Mouse (Mus musculus): Measurements from ENCODE around the gene Neu1. TPM values are rescaled to one million over a fixed set of nuclear protein-coding genes. Genes with fewer than 3 reads are reported as not detected.

The Neu1 gene
- polyA plus RNA-seq, 1 experiment from 2014 or later = 19.0 TPM

DNA sequence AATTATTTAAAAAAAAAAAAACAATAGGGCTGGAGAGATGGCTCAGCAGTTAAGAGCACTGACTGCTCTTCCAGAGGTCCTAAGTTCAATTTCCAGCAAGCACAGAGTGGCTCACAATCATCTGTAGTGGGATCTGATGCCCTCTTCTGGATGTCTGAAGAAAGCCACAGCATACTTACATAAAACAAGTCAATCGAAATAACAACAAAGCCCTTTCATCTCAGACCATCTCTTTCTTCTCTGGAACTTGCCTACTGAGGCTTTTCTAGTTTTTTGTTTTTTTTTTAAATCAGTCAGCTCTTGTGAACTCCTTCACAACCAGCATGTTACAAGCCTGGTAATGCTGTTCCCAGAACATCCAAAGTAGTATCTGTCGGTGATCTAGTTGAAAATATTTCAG is 49.6 kb downstream of the Neu1 start:
- Histone ChIP-seq H3K36me3 (ENCODE audit: control insufficient read depth, insufficient read depth, low read length) (peaks cover 7% of the 10 kb centered on the region), H3K9me3 (ENCODE audit: control insufficient read depth, low read length) (no peaks in the 10 kb centered on the region), H3K27ac (ENCODE audit: low read length) (peak overlapping the region; percentile 98), H3K4me3 (ENCODE audit: low read length) (peak overlapping the region; percentile 76), H3K9ac (ENCODE audit: low read length) (peak overlapping the region; percentile 96), H3K4me1 (replicated peaks; ENCODE audit: control insufficient read depth, insufficient read depth, low read length) (peaks cover 9% of the 10 kb centered on the region), H3K27me3 (ENCODE audit: control insufficient read depth, insufficient read depth, low read depth, low read length) (no peaks in the 10 kb centered on the region), H3K4me2 (ENCODE audit: low read depth, low read length) (peak overlapping the region; percentile 77)
- ATAC-seq (ENCODE audit: low read depth) = no peak
- 5% methylated on average over 2 of the region's 2 CpGs for WGBS

DNA sequence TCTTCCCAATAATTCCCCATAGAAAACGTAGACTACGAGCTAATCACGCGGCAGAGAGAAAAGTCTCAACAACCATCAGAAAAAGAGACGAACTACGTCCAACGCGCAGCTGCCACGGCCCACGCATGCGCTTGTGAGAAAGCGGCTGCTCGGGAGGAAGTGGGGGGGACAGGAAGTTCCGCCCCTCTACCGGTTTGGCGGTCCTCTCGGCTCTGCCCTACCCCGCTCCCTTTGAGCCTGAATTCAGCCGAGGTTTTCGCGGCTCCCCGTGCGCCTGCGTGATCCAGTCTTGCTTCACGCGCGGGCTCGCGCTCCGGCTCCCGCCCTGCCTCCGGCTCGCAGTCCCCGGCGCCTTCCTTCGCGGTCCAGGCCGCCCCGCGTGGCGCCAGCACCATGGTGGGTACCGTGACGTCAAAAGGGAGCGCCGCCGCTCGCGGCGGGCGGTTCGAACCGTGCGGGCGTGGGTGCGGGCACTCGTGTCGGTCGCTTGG is 50.7 kb downstream of the Neu1 start, which contains the start of gene Lsm2:
Lsm2 (plus strand) TSS at position 173 of the 491 bp plus-strand sequence.
- peaks cover 9% of the 10 kb centered on the region for H3K4me1 ChIP-seq (replicated peaks; ENCODE audit: control insufficient read depth, insufficient read depth, low read length)
- H3K4me3 ChIP-seq (ENCODE audit: low read length) = peak within 1 kb of the TSS; percentile 76
- under 1% methylated on average over 58 of the region's 58 CpGs for WGBS
- H3K9ac ChIP-seq (ENCODE audit: low read length) = peak within 1 kb of the TSS; percentile 96
- peak; percentile 95 for ATAC-seq (ENCODE audit: low read depth)
- no peaks in the 10 kb centered on the region for H3K27me3 ChIP-seq (ENCODE audit: control insufficient read depth, insufficient read depth, low read depth, low read length)
- peak within 1 kb of the TSS; percentile 77 for H3K4me2 ChIP-seq (ENCODE audit: low read depth, low read length)
- H3K9me3 ChIP-seq (ENCODE audit: control insufficient read depth, low read length) = no peaks in the 10 kb centered on the region
- H3K27ac ChIP-seq (ENCODE audit: low read length) = peak within 1 kb of the TSS; percentile 98
- peaks cover 15% of the 10 kb centered on the region for H3K36me3 ChIP-seq (ENCODE audit: control insufficient read depth, insufficient read depth, low read length)

DNA sequence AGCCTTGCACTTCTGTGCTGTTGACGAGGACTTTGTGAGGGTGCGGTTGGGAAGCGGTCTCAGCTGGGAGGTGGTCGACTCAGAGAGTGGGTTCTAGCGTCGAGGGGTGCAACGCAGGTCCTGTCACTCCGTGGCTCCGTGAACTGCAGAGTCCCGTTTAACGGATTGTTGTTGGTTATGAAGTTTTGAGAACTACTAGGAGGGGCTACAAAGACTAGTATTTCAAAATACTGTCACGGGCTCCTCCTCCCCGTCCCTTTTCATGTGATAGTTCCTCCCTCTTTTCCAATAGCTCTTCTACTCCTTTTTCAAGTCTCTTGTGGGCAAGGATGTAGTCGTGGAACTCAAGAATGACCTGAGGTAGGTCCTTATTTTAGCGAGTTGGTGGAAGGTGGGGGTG is 51.3 kb downstream of the Neu1 start:
- Histone ChIP-seq H3K27ac (ENCODE audit: low read length) (peak overlapping the region; percentile 98), H3K4me3 (ENCODE audit: low read length) (peak overlapping the region; percentile 76), H3K9ac (ENCODE audit: low read length) (peak overlapping the region; percentile 96), H3K4me1 (replicated peaks; ENCODE audit: control insufficient read depth, insufficient read depth, low read length) (peaks cover 9% of the 10 kb centered on the region), H3K9me3 (ENCODE audit: control insufficient read depth, low read length) (no peaks in the 10 kb centered on the region), H3K36me3 (ENCODE audit: control insufficient read depth, insufficient read depth, low read length) (peaks cover 15% of the 10 kb centered on the region), H3K27me3 (ENCODE audit: control insufficient read depth, insufficient read depth, low read depth, low read length) (no peaks in the 10 kb centered on the region), H3K4me2 (ENCODE audit: low read depth, low read length) (peak overlapping the region; percentile 77)
- peak; percentile 39 for ATAC-seq (ENCODE audit: low read depth)
- WGBS = under 1% methylated on average over 15 of the region's 15 CpGs

DNA sequence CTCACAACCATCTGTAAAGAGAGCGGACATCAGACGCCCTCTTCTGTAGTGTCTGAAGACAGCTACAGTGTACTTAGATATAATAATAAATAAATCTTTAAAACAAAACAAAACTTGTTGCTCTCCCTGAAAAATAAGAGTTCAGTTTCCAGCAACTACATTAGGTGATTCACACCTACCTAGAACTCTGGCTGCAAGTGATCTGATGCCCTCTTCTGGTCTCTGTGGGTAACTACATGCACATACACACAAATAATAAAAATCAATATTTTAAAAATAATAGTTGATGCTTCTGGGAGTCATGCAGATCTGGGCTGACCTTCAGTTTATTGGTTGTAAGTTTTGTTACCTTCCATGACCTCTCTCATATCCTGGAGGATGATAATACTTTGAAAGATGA is 53.2 kb downstream of the Neu1 start:
- H3K4me2 ChIP-seq (ENCODE audit: low read depth, low read length) = no peak overlapping the region
- no peaks in the 10 kb centered on the region for H3K27me3 ChIP-seq (ENCODE audit: control insufficient read depth, insufficient read depth, low read depth, low read length)
- WGBS = 82% methylated on average over 2 of the region's 2 CpGs
- peaks cover 9% of the 10 kb centered on the region for H3K4me1 ChIP-seq (replicated peaks; ENCODE audit: control insufficient read depth, insufficient read depth, low read length)
- H3K9me3 ChIP-seq (ENCODE audit: control insufficient read depth, low read length) = no peaks in the 10 kb centered on the region
- H3K27ac ChIP-seq (ENCODE audit: low read length) = no peak overlapping the region
- no peak overlapping the region for H3K9ac ChIP-seq (ENCODE audit: low read length)
- no peak for ATAC-seq (ENCODE audit: low read depth)
- H3K4me3 ChIP-seq (ENCODE audit: low read length) = no peak overlapping the region
- peaks cover 15% of the 10 kb centered on the region for H3K36me3 ChIP-seq (ENCODE audit: control insufficient read depth, insufficient read depth, low read length)

Other genes with a start within 250 kb of the Neu1 start
- gene C4b, start 187.4 kb upstream of the Neu1 start, polyA plus RNA-seq (2015; fragmentation: Nextera tagmentation; extraction: Ambion mirVana) = 0.14 and 0.70 TPM in 2 replicates
- not detected in 2 replicates for gene Cyp21a1, start 126.7 kb upstream of the Neu1 start, polyA plus RNA-seq (2015; fragmentation: Nextera tagmentation; extraction: Ambion mirVana)
- gene Stk19, start 94.3 kb upstream of the Neu1 start, polyA plus RNA-seq (2015; fragmentation: Nextera tagmentation; extraction: Ambion mirVana) = 30.7 and 31.2 TPM in 2 replicates
- gene Dxo, start 94.2 kb upstream of the Neu1 start, polyA plus RNA-seq (2015; fragmentation: Nextera tagmentation; extraction: Ambion mirVana) = 61.4 and 65.0 TPM in 2 replicates
- gene Skiv2l, start 81.0 kb upstream of the Neu1 start, polyA plus RNA-seq (2015; fragmentation: Nextera tagmentation; extraction: Ambion mirVana) = 47.8 and 49.9 TPM in 2 replicates
- gene Nelfe, start 80.9 kb upstream of the Neu1 start, polyA plus RNA-seq (2015; fragmentation: Nextera tagmentation; extraction: Ambion mirVana) = 94.4 and 96.0 TPM in 2 replicates
- gene Cfb, start 68.7 kb upstream of the Neu1 start, polyA plus RNA-seq (2015; fragmentation: Nextera tagmentation; extraction: Ambion mirVana) = 1.8 and 7.3 TPM in 2 replicates
- 2.3 and 2.5 TPM in 2 replicates for gene Zbtb12, start 51.8 kb upstream of the Neu1 start, polyA plus RNA-seq (2015; fragmentation: Nextera tagmentation; extraction: Ambion mirVana)
- not detected in 2 replicates for gene Gm20547, start 49.2 kb upstream of the Neu1 start, polyA plus RNA-seq (2015; fragmentation: Nextera tagmentation; extraction: Ambion mirVana)
- gene C2, start 33.0 kb upstream of the Neu1 start, polyA plus RNA-seq (2015; fragmentation: Nextera tagmentation; extraction: Ambion mirVana) = 3.2 and 4.8 TPM in 2 replicates
- gene Ehmt2, start 32.8 kb upstream of the Neu1 start, polyA plus RNA-seq (2015; fragmentation: Nextera tagmentation; extraction: Ambion mirVana) = 58.2 and 62.2 TPM in 2 replicates
- gene Slc44a4, start 16.8 kb upstream of the Neu1 start, polyA plus RNA-seq (2015; fragmentation: Nextera tagmentation; extraction: Ambion mirVana) = 1.5 and 1.9 TPM in 2 replicates
- gene Hspa1b, start 28.0 kb downstream of the Neu1 start, polyA plus RNA-seq (2015; fragmentation: Nextera tagmentation; extraction: Ambion mirVana) = 0.10 and 0.19 TPM in 2 replicates
- gene Gm20481, start 38.7 kb downstream of the Neu1 start, polyA plus RNA-seq (2015; fragmentation: Nextera tagmentation; extraction: Ambion mirVana) = 1.2 TPM in 1 of 2 replicates, not detected in the other
- gene Hspa1a, start 40.9 kb downstream of the Neu1 start, polyA plus RNA-seq (2015; fragmentation: Nextera tagmentation; extraction: Ambion mirVana) = 4.4 and 4.8 TPM in 2 replicates
- 0.55 and 0.65 TPM in 2 replicates for gene Hspa1l, start 41.5 kb downstream of the Neu1 start, polyA plus RNA-seq (2015; fragmentation: Nextera tagmentation; extraction: Ambion mirVana)
- gene Lsm2, start 50.6 kb downstream of the Neu1 start, polyA plus RNA-seq (2015; fragmentation: Nextera tagmentation; extraction: Ambion mirVana) = 178 and 189 TPM in 2 replicates
- 88.0 and 96.2 TPM in 2 replicates for gene Vars, start 69.7 kb downstream of the Neu1 start, polyA plus RNA-seq (2015; fragmentation: Nextera tagmentation; extraction: Ambion mirVana)
- gene Vwa7, start 85.3 kb downstream of the Neu1 start, polyA plus RNA-seq (2015; fragmentation: Nextera tagmentation; extraction: Ambion mirVana) = 0.14 and 0.25 TPM in 2 replicates
- gene Sapcd1, start 96.8 kb downstream of the Neu1 start, polyA plus RNA-seq (2015; fragmentation: Nextera tagmentation; extraction: Ambion mirVana) = 4.3 and 4.6 TPM in 2 replicates
- 4.7 and 4.9 TPM in 2 replicates for gene Msh5, start 115.5 kb downstream of the Neu1 start, polyA plus RNA-seq (2015; fragmentation: Nextera tagmentation; extraction: Ambion mirVana)
- 298 and 322 TPM in 2 replicates for gene Clic1, start 118.7 kb downstream of the Neu1 start, polyA plus RNA-seq (2015; fragmentation: Nextera tagmentation; extraction: Ambion mirVana)
- gene Ddah2, start 127.8 kb downstream of the Neu1 start, polyA plus RNA-seq (2015; fragmentation: Nextera tagmentation; extraction: Ambion mirVana) = 305 and 309 TPM in 2 replicates
- 0.53 and 0.97 TPM in 2 replicates for gene Ly6g6c, start 134.1 kb downstream of the Neu1 start, polyA plus RNA-seq (2015; fragmentation: Nextera tagmentation; extraction: Ambion mirVana)
- gene Mpig6b, start 134.9 kb downstream of the Neu1 start, polyA plus RNA-seq (2015; fragmentation: Nextera tagmentation; extraction: Ambion mirVana) = 1.1 and 1.2 TPM in 2 replicates
- gene Ly6g6e, start 145.6 kb downstream of the Neu1 start, polyA plus RNA-seq (2015; fragmentation: Nextera tagmentation; extraction: Ambion mirVana) = 1.8 and 2.3 TPM in 2 replicates
- gene Ly6g6d, start 146.8 kb downstream of the Neu1 start, polyA plus RNA-seq (2015; fragmentation: Nextera tagmentation; extraction: Ambion mirVana) = 7.0 and 9.0 TPM in 2 replicates
- 0.31 and 0.79 TPM in 2 replicates for gene Ly6g6f, start 154.4 kb downstream of the Neu1 start, polyA plus RNA-seq (2015; fragmentation: Nextera tagmentation; extraction: Ambion mirVana)
- 98.3 and 100 TPM in 2 replicates for gene Abhd16a, start 158.0 kb downstream of the Neu1 start, polyA plus RNA-seq (2015; fragmentation: Nextera tagmentation; extraction: Ambion mirVana)
- not detected in 2 replicates for gene Ly6g5c, start 177.0 kb downstream of the Neu1 start, polyA plus RNA-seq (2015; fragmentation: Nextera tagmentation; extraction: Ambion mirVana)
- gene Ly6g5b, start 184.2 kb downstream of the Neu1 start, polyA plus RNA-seq (2015; fragmentation: Nextera tagmentation; extraction: Ambion mirVana) = 0.60 and 1.1 TPM in 2 replicates
- gene Gpank1, start 190.2 kb downstream of the Neu1 start, polyA plus RNA-seq (2015; fragmentation: Nextera tagmentation; extraction: Ambion mirVana) = 18.3 and 19.7 TPM in 2 replicates
- gene Csnk2b, start 190.8 kb downstream of the Neu1 start, polyA plus RNA-seq (2015; fragmentation: Nextera tagmentation; extraction: Ambion mirVana) = 242 and 248 TPM in 2 replicates
- gene D17H6S53E, start 195.1 kb downstream of the Neu1 start, polyA plus RNA-seq (2015; fragmentation: Nextera tagmentation; extraction: Ambion mirVana) = 9.7 and 10.4 TPM in 2 replicates
- gene Apom, start 200.8 kb downstream of the Neu1 start, polyA plus RNA-seq (2015; fragmentation: Nextera tagmentation; extraction: Ambion mirVana) = 1.4 and 13.6 TPM in 2 replicates
- 46.3 and 54.9 TPM in 2 replicates for gene Bag6, start 203.9 kb downstream of the Neu1 start, polyA plus RNA-seq (2015; fragmentation: Nextera tagmentation; extraction: Ambion mirVana)
- 151 and 167 TPM in 2 replicates for gene Prrc2a, start 233.6 kb downstream of the Neu1 start, polyA plus RNA-seq (2015; fragmentation: Nextera tagmentation; extraction: Ambion mirVana)
- gene Aif1, start 244.8 kb downstream of the Neu1 start, polyA plus RNA-seq (2015; fragmentation: Nextera tagmentation; extraction: Ambion mirVana) = 7.3 and 8.0 TPM in 2 replicates